Mouse (Mus musculus) mouse trophoblast stem cell (cell line): ENCODE results near the gene Hnrnpll.

Experiments
- in situ Hi-C, 2 experiments: fragments of 300-500 bp; cut with MseI, MboI; formaldehyde crosslinking; loops; 2 replicates in 1 of 2; 3 replicates in 1 of 2; pipeline ENCODE4 v1.15.1; 2025

Gene Hnrnpll

DNA sequence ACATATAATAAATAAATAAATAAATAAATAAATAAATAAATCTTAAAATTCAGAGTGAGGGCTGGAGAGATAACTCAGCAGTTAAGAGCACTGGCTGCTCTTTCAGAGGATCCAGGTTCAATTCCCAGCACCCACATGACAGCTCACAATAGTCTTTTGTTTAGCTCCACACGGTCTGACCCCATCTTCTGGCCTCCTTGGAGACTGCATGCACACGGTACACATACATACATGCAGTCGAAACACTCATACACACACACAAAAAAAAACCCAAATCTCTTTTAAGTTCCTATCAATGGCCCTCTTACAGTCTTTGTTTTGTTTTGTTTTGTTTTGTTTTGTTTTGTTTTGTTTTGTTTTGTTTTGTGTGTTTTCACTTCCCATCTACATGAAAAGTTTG, 58.3 kb downstream of the Hnrnpll start:
- in situ Hi-C loops, result loop anchor here in 1 of 2 experiments (10.0 to 25.0 kb wide), 2 partner anchors 109 to 292 kb away; partner anchors contain the start of genes Atl2 and Cyp1b1

DNA sequence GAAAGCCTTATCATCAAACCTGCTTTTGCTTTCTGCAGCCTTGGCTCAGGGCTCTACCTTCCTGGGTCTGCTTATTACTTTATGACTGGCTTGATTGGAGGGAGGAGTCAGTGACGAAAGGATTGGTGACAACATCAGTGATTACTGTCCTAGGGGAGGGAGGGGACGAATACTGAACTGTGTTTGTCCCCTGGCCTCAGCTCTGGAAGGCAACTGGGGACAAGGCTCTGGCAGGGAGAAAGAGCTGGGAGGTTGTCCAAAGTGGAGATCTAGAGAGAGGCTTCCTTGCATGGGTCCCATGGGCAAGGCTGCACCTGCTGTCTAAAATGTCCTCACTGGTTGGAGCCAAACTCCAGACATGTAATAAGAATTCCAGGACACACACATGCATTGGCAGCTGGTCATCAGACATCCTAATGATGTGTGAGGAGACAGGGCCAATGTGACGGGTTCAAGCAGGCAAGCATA, 59.7 kb downstream of the Hnrnpll start:
- in situ Hi-C loops, result loop anchor here in 1 of 2 experiments (10.0 to 25.0 kb wide), 2 partner anchors 108 to 290 kb away; partner anchors contain the start of genes Atl2 and Cyp1b1

DNA sequence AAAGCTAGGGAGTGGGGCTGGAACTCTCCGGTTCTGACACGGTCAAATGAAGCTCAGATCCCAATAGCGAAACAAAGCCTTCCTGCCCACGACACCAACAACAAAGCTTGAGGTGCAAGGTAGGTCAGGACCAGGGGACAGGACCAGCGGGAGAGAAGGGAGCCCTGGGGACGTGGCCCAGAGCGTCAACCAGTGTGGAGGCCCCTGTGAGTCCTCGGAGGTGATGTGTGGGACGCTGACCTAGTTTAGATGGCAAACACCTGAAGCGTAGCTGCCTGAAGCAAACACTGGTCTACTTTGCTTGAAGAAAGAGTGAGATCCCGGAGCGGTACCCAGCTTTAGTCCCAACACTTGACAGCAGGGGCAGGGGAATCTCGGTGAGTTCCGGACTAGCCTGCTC, 62.5 kb downstream of the Hnrnpll start:
- in situ Hi-C loops, result loop anchor here in 1 of 2 experiments (10.0 to 25.0 kb wide), 2 partner anchors 105 to 287 kb away; partner anchors contain the start of genes Atl2 and Cyp1b1

DNA sequence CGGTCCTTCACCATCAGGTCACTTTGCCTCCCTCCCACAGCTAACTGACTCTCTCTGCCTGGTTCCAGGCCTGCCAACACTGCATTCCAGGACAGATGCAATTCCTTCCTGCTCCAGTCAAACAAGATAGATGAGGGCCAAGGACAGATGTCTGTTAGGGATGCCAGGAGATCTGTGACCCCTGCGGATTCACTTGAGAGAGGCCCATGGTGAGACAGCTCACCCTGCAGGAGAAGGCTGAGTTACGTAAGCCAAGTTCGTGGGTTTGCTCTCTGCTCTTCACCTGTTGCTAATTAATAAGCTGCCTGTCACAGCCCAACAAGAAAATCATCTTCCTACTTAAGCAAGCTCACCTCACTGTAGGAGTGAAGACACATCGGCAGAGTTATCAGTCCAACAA, 63.1 kb downstream of the Hnrnpll start:
- in situ Hi-C loops, result no loop called here

DNA sequence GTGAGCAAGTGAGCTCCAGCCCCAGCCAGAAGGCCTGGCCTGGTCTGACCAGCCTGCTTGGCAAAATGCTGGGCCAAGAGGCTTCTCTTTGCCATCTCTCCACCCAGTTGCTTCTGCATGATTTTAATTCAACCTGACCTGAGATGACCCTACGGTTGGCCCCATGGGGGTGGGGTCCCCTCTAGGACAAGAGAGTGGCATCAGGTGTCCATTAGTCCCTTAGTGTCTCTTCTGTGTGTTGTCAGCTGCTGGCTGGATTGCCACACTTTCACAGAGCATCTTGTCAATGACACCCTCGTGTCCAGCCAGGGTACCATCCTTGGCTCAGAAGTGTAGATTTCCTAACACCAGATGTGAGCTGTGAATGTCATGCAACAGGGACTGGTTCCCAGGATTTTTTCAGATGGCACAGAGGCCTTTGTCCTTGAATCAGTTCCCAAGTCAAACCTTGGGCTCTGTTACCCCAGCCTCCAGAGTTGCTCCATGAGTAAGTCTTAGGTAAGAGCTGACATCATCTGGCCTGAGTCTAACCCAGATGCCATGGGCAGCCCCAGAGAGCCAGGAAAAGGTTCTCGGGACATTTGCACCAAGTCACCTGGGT, 66.9 kb downstream of the Hnrnpll start:
- in situ Hi-C loops, result no loop called here

DNA sequence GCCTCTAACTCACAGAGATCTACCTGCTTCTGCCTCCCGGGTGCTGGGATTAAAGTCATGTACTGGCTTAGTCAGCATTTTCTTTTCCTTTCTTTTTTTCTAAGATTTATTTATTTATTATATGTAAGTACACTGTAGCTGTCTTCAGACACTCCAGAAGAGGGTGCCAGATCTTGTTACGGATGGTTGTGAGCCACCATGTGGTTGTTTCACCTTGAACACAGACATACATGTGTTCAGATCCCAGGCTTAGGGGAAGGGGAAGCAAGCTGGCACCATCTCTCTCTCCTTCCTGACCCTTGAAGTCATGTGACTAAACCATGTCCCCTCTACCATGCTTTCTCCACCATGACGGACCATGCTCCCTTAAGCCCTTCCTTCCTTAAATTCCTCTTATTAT, 70.0 kb downstream of the Hnrnpll start:
- in situ Hi-C loops, result no loop called here

DNA sequence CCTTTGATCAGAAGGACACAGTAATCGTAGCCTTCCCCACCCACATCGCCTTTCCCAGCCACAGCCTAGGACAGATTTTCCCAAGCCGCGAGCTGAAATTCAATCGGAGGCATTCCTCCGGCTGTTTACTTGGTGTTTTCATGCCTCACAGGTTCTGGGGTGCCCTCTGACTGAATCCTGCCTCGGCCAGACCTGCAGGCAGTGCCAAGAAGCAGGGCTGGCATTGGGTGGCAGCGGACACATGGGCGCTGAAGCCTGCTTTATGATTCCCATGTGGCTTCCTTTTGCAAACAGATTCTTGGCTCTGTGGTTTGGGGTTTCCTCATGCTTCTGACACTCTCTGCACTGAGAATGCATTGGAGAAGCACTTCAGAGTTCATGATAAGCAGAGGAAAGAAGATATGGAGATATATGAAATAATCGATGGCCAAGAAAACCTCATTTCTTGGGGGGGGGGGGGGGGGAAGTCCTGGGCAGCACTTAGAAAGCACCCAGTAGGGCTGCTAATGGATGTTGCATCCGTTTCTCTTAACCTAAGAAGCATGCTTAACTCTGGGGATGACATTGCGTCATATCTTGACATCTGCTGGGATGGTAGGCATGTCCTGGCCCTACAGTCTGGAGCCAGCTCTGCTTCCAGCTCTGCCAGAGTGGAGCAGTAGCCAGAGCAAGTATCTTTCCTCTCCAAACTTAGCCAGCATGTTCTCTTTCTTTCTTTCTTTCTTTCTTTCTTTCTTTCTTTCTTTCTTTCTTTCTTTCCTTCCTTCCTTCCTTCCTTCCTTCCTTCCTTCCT, 70.8 kb downstream of the Hnrnpll start:
- in situ Hi-C loops, result no loop called here

DNA sequence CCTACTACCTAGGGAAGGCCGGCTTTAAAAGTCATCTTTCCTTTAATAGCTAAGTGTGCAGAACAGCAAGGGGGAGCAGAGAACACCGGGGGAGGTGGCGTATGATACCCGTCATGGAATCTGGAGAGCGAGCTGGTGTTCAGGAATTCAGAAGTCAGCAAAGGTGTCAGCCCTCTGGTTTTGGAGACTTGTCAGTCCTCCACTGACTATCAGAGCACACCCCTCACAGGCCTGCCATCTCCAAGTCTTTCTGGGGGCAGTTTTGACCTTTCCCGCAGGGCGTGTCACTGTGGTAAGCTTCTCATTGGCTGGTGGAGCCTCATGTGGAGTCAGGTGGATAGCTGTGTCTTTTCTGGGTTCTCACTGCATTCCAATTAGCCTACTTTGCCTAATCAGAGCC, 72.0 kb downstream of the Hnrnpll start:
- in situ Hi-C loops, result no loop called here

DNA sequence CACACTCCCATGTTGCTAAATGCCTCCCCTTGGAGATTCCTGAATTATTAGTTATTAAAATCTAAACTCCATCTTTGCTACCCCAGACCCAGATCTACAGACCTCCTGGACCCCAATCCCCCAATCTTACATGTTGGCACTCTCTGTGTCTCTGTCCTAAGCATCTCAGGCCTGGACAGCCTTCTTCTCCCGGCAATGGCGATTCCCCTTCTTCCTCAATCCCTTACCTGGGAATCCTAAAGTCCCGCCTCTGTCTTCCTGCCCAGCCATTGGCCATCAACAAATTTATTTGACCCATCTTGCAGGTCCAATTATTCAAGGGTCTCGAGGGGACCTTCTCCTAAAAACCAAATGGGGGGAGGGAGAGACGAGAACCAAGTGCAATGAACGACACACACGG, 77.7 kb downstream of the Hnrnpll start:
- in situ Hi-C loops, result no loop called here

DNA sequence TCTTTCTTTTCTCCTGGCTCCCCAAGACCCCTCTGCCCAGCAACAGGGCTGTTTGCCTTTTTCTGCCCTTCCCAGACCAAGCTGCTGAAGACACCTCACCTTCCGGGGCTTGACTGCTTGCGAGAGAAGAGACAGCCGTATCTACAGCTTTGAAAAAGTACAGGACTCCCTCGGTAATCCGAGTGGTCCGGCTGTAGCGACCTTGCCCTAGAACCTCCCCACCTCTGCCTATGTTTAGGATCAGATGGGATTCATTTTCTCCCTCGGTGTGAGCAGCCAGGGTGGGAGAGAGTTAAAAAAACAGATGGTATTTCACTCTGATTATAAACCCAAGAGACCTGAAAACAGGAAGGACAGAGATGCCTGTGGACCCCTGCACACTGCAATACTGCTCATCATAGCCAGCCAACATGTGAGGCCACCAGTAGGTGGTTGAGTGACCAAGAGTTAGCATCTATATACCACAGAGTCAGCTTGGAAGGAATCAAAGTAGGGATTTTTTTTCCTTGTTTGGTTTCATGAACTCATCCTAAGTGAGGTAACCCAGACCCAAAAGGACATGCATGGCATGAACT, 79.1 kb downstream of the Hnrnpll start:
- in situ Hi-C loops, result no loop called here

DNA sequence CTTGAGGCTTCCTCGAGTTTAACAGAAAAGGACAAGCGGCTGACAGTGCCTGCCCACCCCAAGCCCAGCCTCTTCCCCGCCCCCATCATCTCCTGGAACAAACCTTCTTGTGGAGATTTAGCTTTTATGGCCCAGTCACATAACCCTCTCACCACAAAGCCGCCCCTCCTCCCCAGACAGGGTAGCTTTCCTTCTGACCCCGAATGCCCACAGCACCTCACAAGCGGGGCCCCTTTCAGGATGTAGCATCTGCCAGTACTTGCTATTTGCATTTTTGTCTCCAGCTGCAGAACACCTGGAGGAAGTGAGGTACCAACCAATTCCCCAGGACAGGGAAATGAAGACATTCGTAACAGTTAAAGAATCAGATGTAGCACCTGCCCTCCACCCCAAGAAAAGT, 79.6 kb downstream of the Hnrnpll start:
- in situ Hi-C loops, result no loop called here

DNA sequence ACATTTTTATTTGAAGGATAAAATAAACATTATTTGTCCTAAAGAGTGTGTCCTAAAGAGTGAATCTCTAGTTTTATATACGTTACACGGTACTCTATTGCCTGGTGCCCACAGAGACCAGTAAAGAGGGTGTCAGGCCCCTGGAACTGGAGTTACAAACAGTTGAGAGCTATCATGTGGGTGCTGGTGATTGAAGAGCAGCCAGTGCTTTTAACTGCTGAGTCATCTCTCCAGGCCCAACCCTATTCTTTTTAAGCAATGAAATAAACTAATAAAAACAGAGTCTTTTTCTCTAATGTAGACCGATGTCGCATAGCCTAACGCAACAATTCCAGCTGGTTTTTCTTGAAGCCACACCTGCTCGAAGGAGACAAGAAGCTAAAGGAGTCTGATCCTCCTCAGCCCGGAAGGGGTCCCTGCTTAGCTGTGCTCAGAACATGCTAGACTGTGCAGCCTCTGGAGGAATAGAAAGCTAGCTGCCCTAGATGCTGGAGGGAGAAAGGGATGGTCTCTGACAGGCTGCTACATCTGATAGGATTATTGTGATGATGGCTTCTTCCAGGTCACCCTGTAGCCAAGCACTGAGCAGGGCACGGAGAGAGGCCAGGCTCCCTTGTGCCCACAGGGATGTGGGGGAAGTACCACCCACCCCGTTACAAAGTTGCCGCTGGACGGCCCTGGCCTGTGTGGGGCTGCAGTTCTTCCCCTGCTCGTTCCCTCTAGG, 80.2 kb downstream of the Hnrnpll start:
- in situ Hi-C loops, result no loop called here

DNA sequence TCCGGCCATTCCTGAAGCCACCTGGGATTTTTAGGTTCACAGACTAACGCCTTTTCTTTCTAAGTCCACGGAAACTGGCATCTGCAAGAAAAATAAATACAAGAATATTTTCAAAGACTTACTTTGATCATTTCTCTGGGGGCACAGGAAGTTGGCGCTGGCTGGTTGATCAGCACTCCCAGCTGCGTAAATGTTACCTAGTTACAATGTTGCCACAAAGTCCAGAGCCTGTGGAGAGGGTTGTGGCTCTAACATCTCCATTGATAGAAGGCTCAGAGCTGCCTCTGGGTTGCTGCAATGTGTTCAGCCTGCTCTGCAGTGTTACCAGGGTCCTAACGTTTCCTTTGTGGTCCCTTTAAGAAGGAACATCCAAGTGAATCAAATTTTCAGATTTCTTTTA, 80.8 kb downstream of the Hnrnpll start:
- in situ Hi-C loops, result no loop called here

DNA sequence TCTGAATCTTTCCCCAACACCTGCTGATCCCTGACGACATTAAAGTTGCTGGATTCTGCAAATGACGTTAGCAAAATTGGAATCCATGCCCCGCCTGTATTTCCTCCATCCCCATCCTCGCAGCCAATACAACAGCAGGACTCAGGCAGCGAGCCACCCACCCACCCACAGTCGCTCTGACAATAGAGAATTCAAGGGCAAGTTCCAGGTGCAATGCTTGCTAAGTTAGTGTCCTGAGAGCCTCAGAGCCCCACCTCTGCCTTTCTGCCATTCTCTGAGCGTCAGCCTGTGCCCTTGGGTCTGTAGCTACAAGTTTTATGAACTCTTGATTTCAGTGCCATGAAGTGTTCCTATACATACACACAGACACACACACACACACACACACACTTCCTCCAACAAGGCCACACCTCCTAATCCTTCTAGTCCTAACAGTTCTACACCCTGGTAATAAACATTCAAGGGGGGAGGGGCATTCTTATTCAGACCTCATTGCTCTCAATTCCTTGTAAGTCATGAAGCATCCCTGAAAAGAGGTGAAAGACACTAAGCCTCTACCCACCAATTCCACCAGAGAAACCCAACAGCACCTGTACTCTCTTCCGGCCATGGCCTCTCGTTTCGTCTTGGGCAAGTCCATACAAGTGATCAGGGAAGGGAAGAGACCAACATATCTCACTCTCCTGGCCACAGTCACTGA, 81.6 kb downstream of the Hnrnpll start:
- in situ Hi-C loops, result no loop called here
